Mouse (Mus musculus) lung, postnatal 0 days (tissue): Measurements from ENCODE around the gene E130114P18Rik. TPM values are rescaled to one million over a fixed set of nuclear protein-coding genes. Genes with fewer than 3 reads are reported as not detected.

Source experiments
- ATAC-seq: fragments of 200-750 bp; cut with Nextera tagmentation; 2 replicates; pipeline ENCODE4 v1.8.0; 2017; ENCODE audit warnings: moderate library complexity
- DNase-seq: peaks from one replicate; pipeline ENCODE4 v3.0.0-alpha.2; 2016; ENCODE audit warnings: low spot score
- H3K27ac ChIP-seq: fragments of 300-500 bp; sonication (generic); 2 replicates; pipeline ENCODE4 v1.5.1; 2014; ENCODE audit warnings: antibody characterized with exemption, mild to moderate bottlenecking, low read length, mixed read lengths
- H3K27me3 ChIP-seq: fragments of 300-500 bp; sonication (generic); replicated peaks from 2 replicates; pipeline ENCODE4 v1.6.1; 2014; ENCODE audit warnings: low read length, mixed read lengths; ENCODE audit not compliant: insufficient read depth
- H3K36me3 ChIP-seq: fragments of 300-500 bp; sonication (generic); 2 replicates; pipeline ENCODE4 v1.6.1; 2014; ENCODE audit warnings: low read length, mixed read lengths; ENCODE audit not compliant: insufficient read depth
- H3K4me1 ChIP-seq: fragments of 300-500 bp; sonication (generic); 2 replicates; pipeline ENCODE4 v1.6.1; 2014; ENCODE audit warnings: antibody characterized with exemption, low read depth, low read length, mixed read lengths; ENCODE audit not compliant: insufficient read depth
- H3K4me2 ChIP-seq: fragments of 300-500 bp; sonication (generic); replicated peaks from 2 replicates; pipeline ENCODE4 v1.6.1; 2014; ENCODE audit warnings: low read depth, mild to moderate bottlenecking, low read length, moderate library complexity, mixed read lengths
- H3K4me3 ChIP-seq: fragments of 300-500 bp; sonication (generic); 2 replicates; pipeline ENCODE4 v1.5.1; 2014; ENCODE audit warnings: low read depth, low read length
- H3K9ac ChIP-seq: fragments of 300-500 bp; sonication (generic); replicated peaks from 2 replicates; pipeline ENCODE4 v1.6.1; 2014; ENCODE audit warnings: low read depth, mild to moderate bottlenecking
- H3K9me3 ChIP-seq: fragments of 300-500 bp; sonication (generic); 2 replicates; pipeline ENCODE4 v1.6.1; 2016; ENCODE audit warnings: low read length, mixed read lengths
- CTCF ChIP-seq: IDR thresholded peaks from 2 replicates; pipeline ENCODE4 v1.5.1; 2016; ENCODE audit warnings: antibody characterized with exemption, mild to moderate bottlenecking
- EP300 ChIP-seq: IDR thresholded peaks from 2 replicates; pipeline ENCODE4 v1.6.1; 2016; ENCODE audit warnings: antibody characterized with exemption, mild to moderate bottlenecking, control low read depth
- WGBS: fragments of 180-500 bp; shearing (Covaris S2); extraction: QIAGEN DNeasy Blood & Tissue Kit; methylation state at CpG from one replicate; pipeline ENCODE4 v1.1.7; 2014; 5-methylcytosine and 5-hydroxymethylcytosine counted together
- polyA plus RNA-seq: library from polyadenylated mRNA; unstranded; fragments of >200 nt; fragmentation: Nextera tagmentation; extraction: Ambion mirVana; gene quantifications from 2 replicates; pipeline ENCODE4 v1.2.1, GENCODE M21; 2015

E130114P18Rik gene
- polyA plus RNA-seq, 1 experiment from 2014 or later = 0.76 TPM

GRCm38 (mm10) chr4:97780666-97781435, 3.0 kb upstream of the E130114P18Rik start:
- no peak for ATAC-seq
- Histone ChIP-seq H3K4me2 (no peak overlapping the region), H3K4me1 (0 out of 2 replicates have a peak, but pooled peaks cover 3% of the 10 kb centered on the region), H3K4me3 (no peak overlapping the region), H3K9ac (no peak overlapping the region), H3K36me3 (peaks cover 7% of the 10 kb centered on the region; the same call in 1 of the 2 replicates), H3K27ac (no peak overlapping the region), H3K9me3 (no peaks in the 10 kb centered on the region), H3K27me3 (no peaks in the 10 kb centered on the region)
- no peak for TF ChIP-seq CTCF
- TF ChIP-seq EP300 = no peak
- DNase-seq = no peak
- 71% methylated on average over 7 of the region's 7 CpGs for WGBS

GRCm38 (mm10) chr4:97780024-97780423, 2.1 kb upstream of the E130114P18Rik start:
- no peak for TF ChIP-seq EP300
- TF ChIP-seq CTCF = no peak
- ATAC-seq = no peak
- H3K9ac ChIP-seq = no peak overlapping the region; the same call in 1 of the 2 replicates
- 44% methylated on average over 7 of the region's 7 CpGs for WGBS
- H3K9me3 ChIP-seq = no peaks in the 10 kb centered on the region
- no peak for DNase-seq
- peak overlapping the region; percentile 90 for H3K4me3 ChIP-seq
- peaks cover 7% of the 10 kb centered on the region; the same call in 1 of the 2 replicates for H3K36me3 ChIP-seq
- H3K27me3 ChIP-seq = no peaks in the 10 kb centered on the region
- H3K4me2 ChIP-seq = peak overlapping the region; percentile 83
- peak overlapping the region; percentile 96 for H3K27ac ChIP-seq
- 0 out of 2 replicates have a peak, but pooled peaks cover 3% of the 10 kb centered on the region for H3K4me1 ChIP-seq

GRCm38 (mm10) chr4:97779003-97779930, 1.4 kb upstream of the E130114P18Rik start:
- Histone ChIP-seq H3K9ac (peak overlapping the region; percentile 95), H3K27ac (peak overlapping the region; percentile 96), H3K27me3 (no peaks in the 10 kb centered on the region), H3K9me3 (no peaks in the 10 kb centered on the region), H3K4me1 (peaks cover 3% of the 10 kb centered on the region; the same call in 1 of the 2 replicates), H3K4me2 (peak overlapping the region; percentile 83), H3K36me3 (peaks cover 7% of the 10 kb centered on the region; the same call in 1 of the 2 replicates), H3K4me3 (peak overlapping the region; percentile 90)
- ATAC-seq (no peak), DNase-seq (no peak)
- TF ChIP-seq EP300 (no peak), CTCF (no peak)
- WGBS = 13% methylated on average over 18 of the region's 18 CpGs

- ATAC-seq = peak; percentile 27
- no peak for TF ChIP-seq EP300
- TF ChIP-seq CTCF = no peak
- Histone ChIP-seq H3K9me3 (no peaks in the 10 kb centered on the region), H3K9ac (peak overlapping the region; percentile 95), H3K27me3 (no peaks in the 10 kb centered on the region), H3K36me3 (peaks cover 5% of the 10 kb centered on the region; the same call in 1 of the 2 replicates), H3K4me3 (peak overlapping the region; percentile 90), H3K4me2 (peak overlapping the region; percentile 83), H3K4me1 (peaks cover 3% of the 10 kb centered on the region; the same call in 1 of the 2 replicates), H3K27ac (peak overlapping the region; percentile 96)
- no peak for DNase-seq
- WGBS = under 1% methylated on average over 50 of the region's 94 CpGs
These were observed 529 bp upstream of the E130114P18Rik start for GRCm38 (mm10) chr4:97778211-97779002.

GRCm38 (mm10) chr4:97777081-97777705, 685 bp downstream of the E130114P18Rik start:
- no peak for TF ChIP-seq EP300
- no peak for TF ChIP-seq CTCF
- Histone ChIP-seq H3K9me3 (no peaks in the 10 kb centered on the region), H3K4me2 (peak overlapping the region; percentile 83), H3K4me1 (peaks cover 3% of the 10 kb centered on the region; the same call in 1 of the 2 replicates), H3K27ac (peak overlapping the region; percentile 96), H3K27me3 (no peaks in the 10 kb centered on the region), H3K36me3 (no peaks in the 10 kb centered on the region), H3K4me3 (peak overlapping the region; percentile 90), H3K9ac (peak overlapping the region; percentile 95)
- ATAC-seq = peak; percentile 34
- DNase-seq = peak; percentile 69
- 3% methylated on average over 22 of the region's 77 CpGs for WGBS
